Mouse (Mus musculus) cerebellum, adult 2 months (tissue): ENCODE measurements at regions not wholly inside any gene's neighbourhood (a gene's known extent, or its start where the extent isn't known, plus 50 kb on each side); places are given as distances from the start of the nearest gene placed in this dataset.

Experiments used
- CTCF ChIP-seq: fragments of 200-500 bp; IDR thresholded peaks from 2 replicates; pipeline ENCODE4 v1.5.1; 2011; ENCODE audit warnings: low read depth, mild to moderate bottlenecking, control low read depth, low read length, moderate library complexity, borderline replicate concordance; ENCODE audit not compliant: insufficient read depth
- POLR2A ChIP-seq: fragments of 200-500 bp; IDR thresholded peaks from 2 replicates; pipeline ENCODE4 v1.6.1; 2011; ENCODE audit warnings: low read length, control low read depth, borderline replicate concordance; ENCODE audit not compliant: insufficient read depth

DNA sequence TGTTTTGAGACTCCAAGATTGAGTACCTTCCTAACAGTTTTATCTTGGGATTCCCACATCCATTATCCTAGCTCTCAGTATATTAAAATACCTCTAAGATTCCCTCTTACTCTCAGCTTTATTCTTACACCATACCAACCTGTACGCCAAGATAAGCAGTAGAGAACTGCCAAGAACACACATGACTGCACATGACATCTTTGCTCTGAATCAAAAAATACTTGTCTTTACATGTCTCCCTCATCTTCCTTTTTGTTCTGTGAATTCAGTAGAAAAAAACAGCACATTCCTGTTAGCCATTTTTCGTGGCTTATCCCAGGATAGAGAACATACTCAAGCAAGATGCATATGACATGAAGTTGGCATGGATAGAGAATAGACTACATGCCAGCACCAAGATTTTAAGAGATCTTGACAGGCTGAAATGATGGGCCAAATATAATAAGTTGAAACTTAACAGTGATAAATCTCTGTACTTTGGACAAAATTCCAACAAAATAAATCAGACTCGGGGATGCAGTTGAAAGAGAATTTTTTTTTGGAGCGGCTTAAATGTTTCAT is 206.0 kb upstream of the Kcnq5 start:
- TF ChIP-seq CTCF (no peak), POLR2A (no peak)
